18 mouse cellular contexts compared by ENCODE assay signal in genomic region chr6:49782679-49783078, GRCm38 (mm10). TPM values are rescaled to one million over a fixed set of nuclear protein-coding genes. Genes with fewer than 3 reads are reported as not detected.
DNase-seq lines count a peak whose midpoint lies in the region; ATAC-seq lines count a peak whose summit lies in the region.
"Had no signal": no experiment of that assay in that cellular context is flagged by ENCODE, and none has a peak within 500 bp of the region (broad histone marks: within the 10 kb centered on the region; RNA-seq: fewer than 3 reads in every experiment).

No protein-coding gene starts in this region.

- no peak overlapping the region for H3K27ac ChIP-seq in intestine, embryonic 15.5 days
- H3K27ac ChIP-seq: embryonic facial prominence, embryonic 10.5 days; forebrain, embryonic 13.5 days; gastrocnemius, adult 2 months; heart, embryonic 13.5 days; hindbrain, embryonic 12.5 days; hindbrain, postnatal 0 days had no signal

- no peaks in the 10 kb centered on the region for H3K36me3 ChIP-seq in intestine, embryonic 15.5 days
- H3K36me3 ChIP-seq: embryonic facial prominence, embryonic 10.5 days; heart, embryonic 13.5 days; hindbrain, embryonic 12.5 days had no signal

- H3K4me3 ChIP-seq in intestine, embryonic 15.5 days (replicated peaks) = no peak overlapping the region
- H3K4me3 ChIP-seq: embryonic facial prominence, embryonic 10.5 days; forebrain, embryonic 13.5 days; gastrocnemius, adult 2 months; heart, embryonic 13.5 days; hindbrain, embryonic 12.5 days had no signal

- DNase-seq in ovary, adult 18-20 months (ENCODE audit: low spot score) = peak; percentile 13
- DNase-seq in ovary, postnatal 10 days (ENCODE audit: low spot score) = no peak
- peak; percentile 12 for DNase-seq in adrenal gland, postnatal 10 days
- no peak for DNase-seq in lung, postnatal 4 days
- no peak for DNase-seq in yolk sac, embryonic 10.5 days (ENCODE audit: low spot score)
- DNase-seq: cerebellum, adult 2 months; cerebellum, postnatal 10 days; forebrain, postnatal 0 days; gastrocnemius, adult 2 months; gastrocnemius, postnatal 25 days; heart, postnatal 36 days had no signal

- WGBS in intestine, embryonic 15.5 days = 62% methylated on average over 7 of the region's 7 CpGs

- peak; percentile 75 for ATAC-seq in intestine, embryonic 15.5 days
- ATAC-seq: forebrain, embryonic 13.5 days; forebrain, postnatal 0 days; hindbrain, postnatal 0 days had no signal

- H3K4me2 ChIP-seq in intestine, embryonic 15.5 days (replicated peaks) = no peak overlapping the region
- H3K4me2 ChIP-seq: forebrain, embryonic 13.5 days; heart, embryonic 13.5 days; hindbrain, embryonic 12.5 days had no signal

- no peak overlapping the region for H3K9ac ChIP-seq in intestine, embryonic 15.5 days
- H3K9ac ChIP-seq: forebrain, embryonic 13.5 days; forebrain, postnatal 0 days; heart, embryonic 13.5 days; hindbrain, embryonic 12.5 days had no signal

- H3K9me3 ChIP-seq in intestine, embryonic 15.5 days = no peaks in the 10 kb centered on the region
- H3K9me3 ChIP-seq: embryonic facial prominence, embryonic 10.5 days; forebrain, embryonic 13.5 days; heart, embryonic 13.5 days; hindbrain, embryonic 12.5 days had no signal

- no peaks in the 10 kb centered on the region for H3K27me3 ChIP-seq in intestine, embryonic 15.5 days (replicated peaks)
- H3K27me3 ChIP-seq: forebrain, embryonic 13.5 days; heart, embryonic 13.5 days; hindbrain, embryonic 12.5 days had no signal

- 0 out of 2 replicates have a peak, but pooled peaks cover 4% of the 10 kb centered on the region for H3K4me1 ChIP-seq in intestine, embryonic 15.5 days (replicated peaks)
- H3K4me1 ChIP-seq: heart, embryonic 13.5 days had no signal

RNA-seq across cellular contexts. Expression of gene Npy, which starts 39.8 kb away (rescaled TPM):
- 100 to 1,000 TPM; 506 to 551 TPM for total RNA-seq in adrenal gland, postnatal 10 days (2021)
- polyA plus RNA-seq in intestine, embryonic 15.5 days (2015; fragmentation: Nextera tagmentation; extraction: Ambion mirVana) = 16.7 and 25.0 TPM in 2 replicates
- total RNA-seq: gastrocnemius, adult 2 months; gastrocnemius, postnatal 25 days; granulocyte monocyte progenitor cell, adult 5-6 weeks had no signal

Comparison
In these comparisons a context has a peak if more than half of its experiments do, and no peak if none do; other contexts are left out.
1. DNase-seq: peak in ovary, adult 18-20 months (single experiment) and adrenal gland, postnatal 10 days (single experiment); none in ovary, postnatal 10 days (single experiment), lung, postnatal 4 days (0 of 2) and yolk sac, embryonic 10.5 days (single experiment).